Mouse (Mus musculus): ENCODE results near the gene 1190007I07Rik. TPM values are rescaled to one million over a fixed set of nuclear protein-coding genes. Genes with fewer than 3 reads are reported as not detected.
"Not testable (repeated sequence)": the region's sequence is repeated elsewhere in the genome, so short reads cannot be mapped to it uniquely, and the experiment has no call there.

Gene 1190007I07Rik
- polyA plus RNA-seq, 1 experiment from 2014 or later = 35.4 TPM

GRCm38 (mm10) chr10:82646083-82646482 lies 23.1 kb upstream of the 1190007I07Rik start:
- whole genome bisulfite sequencing = 93% methylated on average over 8 of the region's 8 CpGs
- no peak overlapping the region for H3K4me3 ChIP-seq
- H3K9me3 ChIP-seq = no peaks in the 10 kb centered on the region
- ATAC-seq (ENCODE audit: extremely low read depth, insufficient number of reproducible peaks, low FRiP score, low TSS enrichment) = no peak
- H3K4me1 ChIP-seq = no peaks in the 10 kb centered on the region
- H3K36me3 ChIP-seq = peaks cover 80% of the 10 kb centered on the region
- H3K9ac ChIP-seq = no peak overlapping the region
- no peak overlapping the region for H3K27ac ChIP-seq (replicated peaks)
- no peaks in the 10 kb centered on the region for H3K27me3 ChIP-seq (replicated peaks)
- no peak overlapping the region for H3K4me2 ChIP-seq

- Histone ChIP-seq H3K9ac (no peak overlapping the region), H3K4me2 (no peak overlapping the region), H3K4me3 (no peak overlapping the region), H3K4me1 (no peaks in the 10 kb centered on the region), H3K36me3 (peaks cover 96% of the 10 kb centered on the region), H3K27ac (replicated peaks) (no peak overlapping the region), H3K27me3 (replicated peaks) (no peaks in the 10 kb centered on the region), H3K9me3 (no peaks in the 10 kb centered on the region)
- ATAC-seq (ENCODE audit: extremely low read depth, insufficient number of reproducible peaks, low FRiP score, low TSS enrichment) = no peak
- 86% methylated on average over 9 of the region's 9 CpGs for WGBS
Measured at GRCm38 (mm10) chr10:82641481-82641880, 18.5 kb upstream of the 1190007I07Rik start.

GRCm38 (mm10) chr10:82639032-82639698 lies 16.1 kb upstream of the 1190007I07Rik start:
- Histone ChIP-seq H3K9ac (no peak overlapping the region), H3K27me3 (replicated peaks) (no peaks in the 10 kb centered on the region), H3K27ac (replicated peaks) (no peak overlapping the region), H3K4me2 (no peak overlapping the region), H3K9me3 (no peaks in the 10 kb centered on the region), H3K4me3 (no peak overlapping the region), H3K4me1 (no peaks in the 10 kb centered on the region), H3K36me3 (peaks cover 96% of the 10 kb centered on the region)
- 87% methylated on average over 8 of the region's 8 CpGs for WGBS
- no peak; the same call in 1 of the 2 replicates for ATAC-seq (ENCODE audit: extremely low read depth, insufficient number of reproducible peaks, low FRiP score, low TSS enrichment)

GRCm38 (mm10) chr10:82636321-82636720 lies 13.3 kb upstream of the 1190007I07Rik start:
- H3K36me3 ChIP-seq = peaks cover 94% of the 10 kb centered on the region

GRCm38 (mm10) chr10:82634348-82634747 lies 11.3 kb upstream of the 1190007I07Rik start:
- ATAC-seq (ENCODE audit: extremely low read depth, insufficient number of reproducible peaks, low FRiP score, low TSS enrichment) = no peak
- Histone ChIP-seq H3K9ac (no peak overlapping the region), H3K36me3 (peaks cover 77% of the 10 kb centered on the region)

More at GRCm38 (mm10) chr10:82636321-82636720, 13.3 kb upstream of the 1190007I07Rik start:
- H3K27me3 ChIP-seq (replicated peaks) = no peaks in the 10 kb centered on the region
- 93% methylated on average over 3 of the region's 3 CpGs for WGBS
- H3K4me2 ChIP-seq = no peak overlapping the region
- H3K9me3 ChIP-seq = 0 out of 2 replicates have a peak, but pooled peaks cover 3% of the 10 kb centered on the region
- H3K27ac ChIP-seq (replicated peaks) = no peak overlapping the region
- H3K4me3 ChIP-seq = no peak overlapping the region
- H3K4me1 ChIP-seq = peaks cover 5% of the 10 kb centered on the region
- no peak overlapping the region for H3K9ac ChIP-seq
- ATAC-seq (ENCODE audit: extremely low read depth, insufficient number of reproducible peaks, low FRiP score, low TSS enrichment) = no peak

GRCm38 (mm10) chr10:82632496-82633280 lies 9.7 kb upstream of the 1190007I07Rik start:
- H3K36me3 ChIP-seq = peaks cover 62% of the 10 kb centered on the region
- ATAC-seq (ENCODE audit: extremely low read depth, insufficient number of reproducible peaks, low FRiP score, low TSS enrichment) = no peak
- no peak overlapping the region for H3K9ac ChIP-seq
- peaks cover 24% of the 10 kb centered on the region for H3K4me1 ChIP-seq
- WGBS = 94% methylated on average over 12 of the region's 12 CpGs
- 0 out of 2 replicates have a peak, but pooled peaks cover 3% of the 10 kb centered on the region for H3K9me3 ChIP-seq
- H3K4me3 ChIP-seq = no peak overlapping the region
- no peak overlapping the region for H3K27ac ChIP-seq (replicated peaks)
- no peak overlapping the region for H3K4me2 ChIP-seq
- H3K27me3 ChIP-seq (replicated peaks) = no peaks in the 10 kb centered on the region

More at GRCm38 (mm10) chr10:82634348-82634747, 11.3 kb upstream of the 1190007I07Rik start:
- WGBS = 93% methylated on average over 7 of the region's 7 CpGs
- Histone ChIP-seq H3K4me3 (no peak overlapping the region), H3K27ac (replicated peaks) (no peak overlapping the region), H3K9me3 (0 out of 2 replicates have a peak, but pooled peaks cover 3% of the 10 kb centered on the region), H3K4me2 (no peak overlapping the region), H3K4me1 (peaks cover 16% of the 10 kb centered on the region), H3K27me3 (replicated peaks) (no peaks in the 10 kb centered on the region)

- peak overlapping the region; percentile 94 for H3K9ac ChIP-seq
- peaks cover 24% of the 10 kb centered on the region for H3K4me1 ChIP-seq
- 77% methylated on average over 7 of the region's 7 CpGs for WGBS
- no peaks in the 10 kb centered on the region for H3K27me3 ChIP-seq (replicated peaks)
- H3K4me2 ChIP-seq = peak overlapping the region; percentile 88
- no peak overlapping the region for H3K27ac ChIP-seq (replicated peaks)
- H3K4me3 ChIP-seq = peak overlapping the region; percentile 77
- H3K9me3 ChIP-seq = 0 out of 2 replicates have a peak, but pooled peaks cover 3% of the 10 kb centered on the region
- H3K36me3 ChIP-seq = peaks cover 47% of the 10 kb centered on the region
- no peak for ATAC-seq (ENCODE audit: extremely low read depth, insufficient number of reproducible peaks, low FRiP score, low TSS enrichment)
Measured at GRCm38 (mm10) chr10:82631133-82631532, 8.1 kb upstream of the 1190007I07Rik start.

GRCm38 (mm10) chr10:82630497-82630896 lies 7.5 kb upstream of the 1190007I07Rik start:
- Histone ChIP-seq H3K27ac (replicated peaks) (peak overlapping the region; percentile 96), H3K36me3 (peaks cover 41% of the 10 kb centered on the region), H3K27me3 (replicated peaks) (no peaks in the 10 kb centered on the region), H3K9ac (peak overlapping the region; percentile 94), H3K4me3 (peak overlapping the region; percentile 77), H3K4me1 (peaks cover 24% of the 10 kb centered on the region), H3K9me3 (0 out of 2 replicates have a peak, but pooled peaks cover 3% of the 10 kb centered on the region), H3K4me2 (peak overlapping the region; percentile 88)
- WGBS = 11% methylated on average over 7 of the region's 7 CpGs
- ATAC-seq (ENCODE audit: extremely low read depth, insufficient number of reproducible peaks, low FRiP score, low TSS enrichment) = no peak

- H3K9me3 ChIP-seq; H3K27me3 ChIP-seq (replicated peaks): not testable (repeated sequence)
- H3K4me2 ChIP-seq = peak within 1 kb of the TSS; percentile 95
- peaks cover 33% of the 10 kb centered on the region for H3K36me3 ChIP-seq
- H3K4me3 ChIP-seq = peak within 1 kb of the TSS; percentile 77
- H3K27ac ChIP-seq (replicated peaks) = peak within 1 kb of the TSS; percentile 96
- under 1% methylated on average over 69 of the region's 78 CpGs for WGBS
- H3K4me1 ChIP-seq = peaks cover 24% of the 10 kb centered on the region
- ATAC-seq (ENCODE audit: extremely low read depth, insufficient number of reproducible peaks, low FRiP score, low TSS enrichment) = peak; percentile 97
- peak within 1 kb of the TSS; percentile 94 for H3K9ac ChIP-seq
Measured at GRCm38 (mm10) chr10:82629586-82630255, 6.7 kb upstream of the 1190007I07Rik start, which contains the start of gene Tdg. Gene Tdg, plus strand, starts transcription at chr10:82629828.

GRCm38 (mm10) chr10:82629111-82629585 lies 6.1 kb upstream of the 1190007I07Rik start:
- peak overlapping the region; percentile 96 for H3K27ac ChIP-seq (replicated peaks)
- H3K4me2 ChIP-seq = peak overlapping the region; percentile 95
- peak overlapping the region; percentile 77 for H3K4me3 ChIP-seq
- H3K4me1 ChIP-seq = peaks cover 24% of the 10 kb centered on the region
- H3K27me3 ChIP-seq (replicated peaks) = no peaks in the 10 kb centered on the region
- H3K9me3 ChIP-seq = 0 out of 2 replicates have a peak, but pooled peaks cover 3% of the 10 kb centered on the region
- H3K36me3 ChIP-seq = peaks cover 28% of the 10 kb centered on the region
- peak overlapping the region; percentile 94 for H3K9ac ChIP-seq
- ATAC-seq (ENCODE audit: extremely low read depth, insufficient number of reproducible peaks, low FRiP score, low TSS enrichment) = no peak
- whole genome bisulfite sequencing = 7% methylated on average over 11 of the region's 11 CpGs

- Histone ChIP-seq H3K36me3 (peaks cover 11% of the 10 kb centered on the region; the same call in 1 of the 2 replicates), H3K9ac (peak overlapping the region; percentile 85), H3K4me3 (peak overlapping the region; percentile 83), H3K27ac (replicated peaks) (peak overlapping the region; percentile 81), H3K4me2 (peak overlapping the region; percentile 78)
- not testable (repeated sequence) for ATAC-seq (ENCODE audit: extremely low read depth, insufficient number of reproducible peaks, low FRiP score, low TSS enrichment); H3K27me3 ChIP-seq (replicated peaks); H3K9me3 ChIP-seq; H3K4me1 ChIP-seq
- WGBS = 2% methylated on average over 2 of the region's 2 CpGs
Measured at GRCm38 (mm10) chr10:82623553-82623932, 515 bp upstream of the 1190007I07Rik start.

All from heart, embryonic 13.5 days (tissue).